Mouse (Mus musculus) forebrain, embryonic 12.5 days (tissue): Measurements from ENCODE around the gene Sctr. TPM values are rescaled to one million over a fixed set of nuclear protein-coding genes. Genes with fewer than 3 reads are reported as not detected.

Source experiments
- ATAC-seq: fragments of 200-750 bp; cut with Nextera tagmentation; 2 replicates; pipeline ENCODE4 v1.8.0; 2017; ENCODE audit warnings: moderate TSS enrichment; ENCODE audit not compliant: low FRiP score
- H3K27ac ChIP-seq: fragments of 300-500 bp; sonication (generic); 2 replicates; pipeline ENCODE4 v1.5.1; 2016; ENCODE audit warnings: mild to moderate bottlenecking
- H3K27me3 ChIP-seq: fragments of 300-500 bp; sonication (generic); 2 replicates; pipeline ENCODE4 v1.6.1; 2016; ENCODE audit warnings: mild to moderate bottlenecking
- H3K36me3 ChIP-seq: fragments of 300-500 bp; sonication (generic); replicated peaks from 2 replicates; pipeline ENCODE4 v1.6.1; 2016; ENCODE audit warnings: mild to moderate bottlenecking
- H3K4me1 ChIP-seq: fragments of 300-500 bp; sonication (generic); 2 replicates; pipeline ENCODE4 v1.6.1; 2016
- H3K4me2 ChIP-seq: fragments of 300-500 bp; sonication (generic); 2 replicates; pipeline ENCODE4 v1.6.1; 2016; ENCODE audit warnings: mild to moderate bottlenecking, moderate library complexity
- H3K4me3 ChIP-seq: fragments of 300-500 bp; sonication (generic); replicated peaks from 2 replicates; pipeline ENCODE4 v1.5.1; 2016; ENCODE audit warnings: mild to moderate bottlenecking
- H3K9ac ChIP-seq: fragments of 300-500 bp; sonication (generic); 2 replicates; pipeline ENCODE4 v1.6.1; 2016; ENCODE audit warnings: mild to moderate bottlenecking
- H3K9me3 ChIP-seq: fragments of 300-500 bp; sonication (generic); 2 replicates; pipeline ENCODE4 v1.6.1; 2016
- WGBS: fragments of 180-500 bp; shearing (Covaris S2); methylation state at CpG from one replicate; pipeline ENCODE4 v1.1.7; 2016; 5-methylcytosine and 5-hydroxymethylcytosine counted together
- polyA plus RNA-seq: library from polyadenylated mRNA; unstranded; fragments of >200 nt; fragmentation: Nextera tagmentation; extraction: Ambion mirVana; gene quantifications from 2 replicates; pipeline ENCODE4 v1.2.1, GENCODE M21; 2016

Sctr gene
- polyA plus RNA-seq = 0.14 and 0.84 TPM in 2 replicates

- Histone ChIP-seq H3K27ac (no peak within 1 kb of the TSS), H3K4me3 (peak within 1 kb of the TSS; percentile 41), H3K36me3 (no peaks in the 10 kb centered on the region), H3K4me1 (peaks cover 17% of the 10 kb centered on the region), H3K9me3 (no peaks in the 10 kb centered on the region), H3K9ac (peak within 1 kb of the TSS; percentile 49), H3K27me3 (peaks cover 29% of the 10 kb centered on the region), H3K4me2 (peak within 1 kb of the TSS; percentile 76)
- 1% methylated on average over 39 of the region's 39 CpGs for WGBS
- ATAC-seq = peak; percentile 79
Observed at GRCm38 (mm10) chr1:120006844-120007790, at the start of gene Sctr. Gene Sctr (plus strand): TSS chr1:120006894.

GRCm38 (mm10) chr1:119957716-119958222, 48.9 kb upstream of the Sctr start:
- 77% methylated on average over 9 of the region's 9 CpGs for WGBS

GRCm38 (mm10) chr1:119959464-119959863, 47.2 kb upstream of the Sctr start:
- Histone ChIP-seq H3K9ac (no peak overlapping the region), H3K4me2 (no peak overlapping the region), H3K4me1 (no peaks in the 10 kb centered on the region), H3K27ac (no peak overlapping the region), H3K36me3 (no peaks in the 10 kb centered on the region), H3K27me3 (no peaks in the 10 kb centered on the region), H3K4me3 (no peak overlapping the region), H3K9me3 (no peaks in the 10 kb centered on the region)
- WGBS = 95% methylated on average over 4 of the region's 4 CpGs
- ATAC-seq = 0 out of 2 replicates have a peak, but pooled peaks have one; percentile 23

More at GRCm38 (mm10) chr1:119957716-119958222, 48.9 kb upstream of the Sctr start:
- no peak overlapping the region for H3K4me3 ChIP-seq
- H3K36me3 ChIP-seq = no peaks in the 10 kb centered on the region
- H3K9me3 ChIP-seq = no peaks in the 10 kb centered on the region
- no peak overlapping the region for H3K27ac ChIP-seq
- no peaks in the 10 kb centered on the region for H3K27me3 ChIP-seq
- H3K4me2 ChIP-seq = no peak overlapping the region
- H3K9ac ChIP-seq = no peak overlapping the region
- H3K4me1 ChIP-seq = no peaks in the 10 kb centered on the region
- no peak for ATAC-seq

GRCm38 (mm10) chr1:119959920-119960319, 46.8 kb upstream of the Sctr start:
- Histone ChIP-seq H3K27ac (no peak overlapping the region), H3K4me3 (no peak overlapping the region), H3K36me3 (no peaks in the 10 kb centered on the region), H3K27me3 (no peaks in the 10 kb centered on the region), H3K9ac (no peak overlapping the region), H3K4me1 (no peaks in the 10 kb centered on the region), H3K4me2 (no peak overlapping the region), H3K9me3 (no peaks in the 10 kb centered on the region)
- 76% methylated on average over 7 of the region's 7 CpGs for whole genome bisulfite sequencing
- ATAC-seq = no peak

- Histone ChIP-seq H3K36me3 (no peaks in the 10 kb centered on the region), H3K27me3 (no peaks in the 10 kb centered on the region), H3K9me3 (no peaks in the 10 kb centered on the region), H3K27ac (no peak overlapping the region), H3K4me3 (no peak overlapping the region), H3K9ac (no peak overlapping the region), H3K4me1 (no peaks in the 10 kb centered on the region), H3K4me2 (no peak overlapping the region)
- WGBS = 59% methylated on average over 12 of the region's 12 CpGs
- ATAC-seq = no peak
Observed at GRCm38 (mm10) chr1:119965804-119966514, 40.7 kb upstream of the Sctr start.

- ATAC-seq = no peak
- Histone ChIP-seq H3K27me3 (no peaks in the 10 kb centered on the region), H3K4me3 (no peak overlapping the region), H3K4me1 (no peaks in the 10 kb centered on the region), H3K9ac (no peak overlapping the region), H3K27ac (no peak overlapping the region), H3K36me3 (no peaks in the 10 kb centered on the region), H3K4me2 (no peak overlapping the region), H3K9me3 (no peaks in the 10 kb centered on the region)
- WGBS = 40% methylated on average over 4 of the region's 4 CpGs
Observed at GRCm38 (mm10) chr1:119973117-119973516, 33.6 kb upstream of the Sctr start.

GRCm38 (mm10) chr1:119975141-119975540, 31.6 kb upstream of the Sctr start:
- 89% methylated on average over 4 of the region's 4 CpGs for WGBS
- Histone ChIP-seq H3K4me3 (no peak overlapping the region), H3K9ac (no peak overlapping the region), H3K9me3 (no peaks in the 10 kb centered on the region), H3K27ac (no peak overlapping the region), H3K4me2 (no peak overlapping the region), H3K27me3 (no peaks in the 10 kb centered on the region), H3K4me1 (no peaks in the 10 kb centered on the region), H3K36me3 (no peaks in the 10 kb centered on the region)
- ATAC-seq = no peak

- no peaks in the 10 kb centered on the region for H3K36me3 ChIP-seq
- WGBS = 82% methylated on average over 5 of the region's 5 CpGs
- H3K27ac ChIP-seq = no peak overlapping the region
- H3K27me3 ChIP-seq = peaks cover 3% of the 10 kb centered on the region; the same call in 1 of the 2 replicates
- H3K4me2 ChIP-seq = no peak overlapping the region
- no peak overlapping the region for H3K4me3 ChIP-seq
- no peaks in the 10 kb centered on the region for H3K4me1 ChIP-seq
- 0 out of 2 replicates have a peak, but pooled peaks cover 5% of the 10 kb centered on the region for H3K9me3 ChIP-seq
- no peak overlapping the region for H3K9ac ChIP-seq
- ATAC-seq = no peak
Observed at GRCm38 (mm10) chr1:119986555-119986954, 20.1 kb upstream of the Sctr start.

GRCm38 (mm10) chr1:119996798-119997581, 9.7 kb upstream of the Sctr start, which contains the start of gene Cfap221:
Gene Cfap221 (minus strand): TSS chr1:119997234.
- peak within 1 kb of the TSS; percentile 73 for H3K4me2 ChIP-seq
- H3K9ac ChIP-seq = peak within 1 kb of the TSS; percentile 42

GRCm38 (mm10) chr1:119997644-119998043, 9.1 kb upstream of the Sctr start:
- Histone ChIP-seq H3K27me3 (0 out of 2 replicates have a peak, but pooled peaks cover 3% of the 10 kb centered on the region), H3K4me1 (peaks cover 10% of the 10 kb centered on the region), H3K27ac (no peak overlapping the region), H3K9me3 (no peaks in the 10 kb centered on the region), H3K4me3 (peak overlapping the region; percentile 46; the same call in 1 of the 2 replicates), H3K36me3 (no peaks in the 10 kb centered on the region), H3K9ac (no peak overlapping the region), H3K4me2 (peak overlapping the region; percentile 73)
- WGBS = 33% methylated on average over 5 of the region's 5 CpGs
- no peak for ATAC-seq

More at GRCm38 (mm10) chr1:119996798-119997581, 9.7 kb upstream of the Sctr start, which contains the start of gene Cfap221:
- peak; percentile 87 for ATAC-seq
- 6% methylated on average over 30 of the region's 30 CpGs for WGBS
- no peaks in the 10 kb centered on the region for H3K36me3 ChIP-seq
- no peaks in the 10 kb centered on the region for H3K9me3 ChIP-seq
- H3K27me3 ChIP-seq = 0 out of 2 replicates have a peak, but pooled peaks cover 3% of the 10 kb centered on the region
- peaks cover 10% of the 10 kb centered on the region for H3K4me1 ChIP-seq
- peak within 1 kb of the TSS; percentile 46 for H3K4me3 ChIP-seq
- H3K27ac ChIP-seq = no peak within 1 kb of the TSS

- Histone ChIP-seq H3K9me3 (no peaks in the 10 kb centered on the region), H3K4me1 (peaks cover 17% of the 10 kb centered on the region), H3K27ac (no peak overlapping the region), H3K4me3 (peak overlapping the region; percentile 41), H3K4me2 (peak overlapping the region; percentile 76), H3K36me3 (no peaks in the 10 kb centered on the region), H3K9ac (no peak overlapping the region), H3K27me3 (peaks cover 29% of the 10 kb centered on the region)
- 25% methylated on average over 11 of the region's 11 CpGs for WGBS
- ATAC-seq = no peak
Observed at GRCm38 (mm10) chr1:120007851-120008588, 1.3 kb downstream of the Sctr start.
